Mouse (Mus musculus) spleen, adult 2 months (tissue): Measurements from ENCODE around the gene Dffa.

Experiments
- CTCF ChIP-seq: fragments of 200-500 bp; IDR thresholded peaks from 2 replicates; pipeline ENCODE4 v1.5.1; 2011; ENCODE audit warnings: mild to moderate bottlenecking, inconsistent platforms; ENCODE audit not compliant: insufficient read depth, insufficient read length, insufficient replicate concordance; ENCODE audit errors: extremely low read depth
- POLR2A ChIP-seq: fragments of 200-500 bp; IDR thresholded peaks from 2 replicates; pipeline ENCODE4 v1.6.1; 2011; ENCODE audit warnings: low read depth, low read length, inconsistent platforms

GRCm38 (mm10) chr4:149143594-149143993 is 39.6 kb downstream of the Dffa start:
- TF ChIP-seq CTCF (no peak), POLR2A (no peak)
